Mouse (Mus musculus): ENCODE data around the gene Fbxo6. TPM values are rescaled to one million over a fixed set of nuclear protein-coding genes. Genes with fewer than 3 reads are reported as not detected.

Fbxo6 gene
- total RNA-seq, 4 experiments from 2014 or later, result 50.2 to 84.6 (median 64.4) TPM

Small RNAs within 50 kb of the gene (microRNA-seq; reads per million reads assigned to microRNA genes)
- 0.17 to 0.35 reads per million in 2 experiments for gene Mir7022

Other genes starting within 250 kb of the Fbxo6 start
- 100 to 1,000 TPM; 119 to 236 (median 168) TPM for gene Mfn2, start 247.4 kb downstream of the Fbxo6 start, total RNA-seq (2022)
- gene Plod1, start 215.4 kb downstream of the Fbxo6 start, total RNA-seq (2022), result 10 to 100 TPM; 31.2 to 44.5 (median 39.4) TPM
- 10 to 100 TPM; 45.5 to 52.4 (median 47.4) TPM for gene 2510039O18Rik, start 211.2 kb downstream of the Fbxo6 start, total RNA-seq (2022)
- under 1 TPM in 1 of 4 experiments, not detected in 3; 0.40 TPM for gene Nppb, start 166.4 kb downstream of the Fbxo6 start, total RNA-seq (2022)
- gene Nppa, start 151.4 kb downstream of the Fbxo6 start, total RNA-seq (2022), result not detected
- gene Clcn6, start 113.3 kb downstream of the Fbxo6 start, total RNA-seq (2022), result 10 to 100 TPM; 10.1 to 20.4 (median 15.8) TPM
- gene Mthfr, start 113.1 kb downstream of the Fbxo6 start, total RNA-seq (2022), result 10 to 100 TPM; 24.2 to 51.9 (median 36.7) TPM
- 100 to 1,000 TPM; 117 to 136 (median 124) TPM for gene Agtrap, start 64.1 kb downstream of the Fbxo6 start, total RNA-seq (2022)
- gene Mad2l2, start 21.8 kb downstream of the Fbxo6 start, total RNA-seq (2022), result 10 to 100 TPM; 24.5 to 32.7 (median 28.9) TPM
- under 1 TPM; 0.06 to 0.15 (median 0.12) TPM for gene Draxin, start 21.4 kb downstream of the Fbxo6 start, total RNA-seq (2022)
- gene Fbxo44, start 8.3 kb upstream of the Fbxo6 start, total RNA-seq (2022), result 10 to 100 TPM; 15.3 to 41.5 (median 26.8) TPM
- 10 to 100 TPM in 3 of 4 experiments, 1 to 10 TPM in 1; 9.8 to 15.7 (median 13.4) TPM for gene Fbxo2, start 8.5 kb upstream of the Fbxo6 start, total RNA-seq (2022)
- gene Disp3, start 135.8 kb upstream of the Fbxo6 start, total RNA-seq (2022), result under 1 TPM; 0.42 to 0.68 (median 0.66) TPM